Mouse (Mus musculus) layer of hippocampus, adult 11-12 months (tissue): ENCODE data around the gene Rabepk.
"Not testable (repeated sequence)": the region's sequence is repeated elsewhere in the genome, so short reads cannot be mapped to it uniquely, and the experiment has no call there.

ENCODE experiments used
- DNase-seq: peaks from one replicate; pipeline ENCODE4 v3.0.0; 2022; ENCODE audit warnings: low spot score

Rabepk gene

DNA sequence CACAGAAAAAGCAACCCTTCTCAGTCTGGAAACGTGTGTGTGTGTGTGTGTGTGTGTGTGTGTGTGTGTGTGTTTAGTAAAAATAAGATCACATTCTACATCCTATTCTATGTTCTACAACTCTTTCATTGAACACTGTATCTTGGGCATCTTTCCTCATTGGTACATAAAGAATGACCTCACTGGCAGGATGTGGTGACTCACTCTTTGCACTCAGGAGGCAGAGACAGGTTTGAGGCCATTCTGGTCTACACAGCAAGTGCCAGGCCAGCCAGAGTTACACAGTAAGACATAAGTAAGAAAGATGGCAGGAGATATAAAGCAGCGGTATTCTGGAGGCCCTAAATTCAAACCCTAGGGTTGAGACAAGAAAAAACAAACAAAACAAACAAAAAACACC is 36.8 kb downstream of the Rabepk start:
- DNase-seq, result no peak

DNA sequence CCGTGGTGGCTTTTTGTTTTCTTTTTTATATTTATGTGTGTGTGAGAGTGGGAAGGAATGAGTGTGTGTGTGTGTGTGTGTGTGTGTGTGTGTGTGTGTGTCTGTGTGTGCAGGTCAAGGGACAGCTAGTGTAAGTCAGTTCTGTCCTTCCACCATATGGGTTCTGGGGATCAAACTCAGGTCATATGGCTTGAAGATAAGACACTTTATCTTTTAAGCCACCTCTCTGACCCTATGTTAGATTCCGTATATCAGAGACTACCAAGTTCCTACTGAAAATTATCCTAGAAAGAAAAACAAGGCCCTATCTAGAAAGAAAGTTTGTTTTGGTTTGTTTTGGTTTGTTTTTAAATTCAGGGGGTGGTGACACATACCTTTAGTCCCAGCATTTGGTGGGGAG is 37.5 kb downstream of the Rabepk start:
- no peak for DNase-seq

DNA sequence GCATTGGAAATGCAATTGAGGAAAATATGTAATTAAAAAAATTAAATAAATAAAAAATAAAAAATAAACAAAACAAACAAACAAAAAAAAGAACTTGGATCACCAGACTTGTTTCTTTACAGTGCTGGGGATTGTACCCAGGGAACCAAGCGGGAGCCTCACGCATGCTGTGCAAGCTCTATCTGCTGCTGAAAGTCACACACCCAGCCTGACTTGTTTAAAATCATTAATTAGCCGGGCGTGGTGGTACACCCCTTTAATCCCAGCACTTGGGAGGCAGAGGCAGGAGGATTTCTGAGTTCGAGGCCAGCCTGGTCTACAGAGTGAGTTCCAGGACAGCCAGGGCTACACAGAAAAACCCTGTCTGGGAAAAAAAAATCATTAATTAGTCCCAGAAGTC is 38.4 kb downstream of the Rabepk start:
- DNase-seq, result not testable (repeated sequence)

- DNase-seq, result no peak
These were observed 42.4 kb downstream of the Rabepk start for GRCm38 (mm10) chr2:34757341-34757740.

- peak; percentile 21 for DNase-seq
These were observed 45.0 kb downstream of the Rabepk start, which contains the start of gene Gapvd1 for GRCm38 (mm10) chr2:34754551-34755358. Gene Gapvd1 (minus strand): TSS chr2:34755232.

DNA sequence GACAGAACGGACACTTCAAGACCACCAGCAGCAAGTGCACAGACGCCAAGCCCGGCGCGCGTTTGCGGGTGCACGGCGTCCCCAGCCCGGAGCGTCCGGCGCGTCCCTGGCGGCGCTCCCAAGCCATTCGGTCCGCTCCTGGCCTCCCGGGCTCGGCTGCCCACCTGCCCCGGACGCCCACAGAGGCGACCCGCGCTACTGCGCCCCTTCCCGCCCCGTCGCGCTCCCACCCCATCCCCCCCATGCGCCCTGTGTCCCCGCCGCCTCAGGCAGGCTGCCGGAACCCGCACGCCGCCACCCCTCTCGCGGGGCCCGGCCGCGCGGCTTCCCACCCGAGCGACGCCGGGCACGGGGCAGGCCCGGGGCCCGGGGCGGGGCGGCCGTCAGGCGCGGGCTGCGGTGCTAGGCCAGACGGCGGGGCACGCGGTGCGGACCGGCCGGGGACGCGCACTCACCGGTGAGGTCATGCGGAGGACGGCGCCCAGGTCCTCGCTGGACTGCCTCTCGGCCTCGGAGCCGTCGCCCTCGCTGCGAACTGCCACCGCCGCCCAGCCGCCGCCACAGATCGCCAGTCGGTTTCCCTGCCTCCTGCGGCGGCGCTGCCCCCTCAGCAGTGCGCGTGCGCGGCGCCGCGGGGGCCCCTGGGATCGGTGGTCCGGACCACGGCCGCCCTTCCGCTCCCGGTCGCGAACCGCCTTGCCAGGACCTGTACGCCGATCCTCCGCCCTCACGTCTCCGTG is 45.7 kb downstream of the Rabepk start:
- DNase-seq, result peak; percentile 81

- no peak for DNase-seq
These were observed 49.5 kb downstream of the Rabepk start for GRCm38 (mm10) chr2:34750245-34750644.

DNA sequence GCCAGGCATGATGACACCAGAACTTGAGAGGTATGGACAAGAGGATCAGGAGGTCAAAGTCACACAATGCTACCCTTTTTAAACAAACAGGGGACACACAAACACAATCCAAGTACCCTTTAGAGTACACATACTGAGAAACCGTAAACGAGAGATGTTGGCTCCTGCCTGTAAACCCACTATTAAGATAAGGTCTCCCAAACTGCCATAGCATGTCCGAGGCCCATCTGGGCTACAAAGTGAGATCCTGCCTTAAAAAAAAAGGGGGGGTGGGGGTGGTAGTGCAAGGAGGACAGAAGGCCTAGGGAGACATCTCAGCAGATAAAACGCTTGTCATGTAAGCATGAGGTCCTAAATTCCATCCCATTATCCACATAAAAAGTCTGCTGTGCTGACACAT is 51.2 kb downstream of the Rabepk start:
- no peak for DNase-seq

DNA sequence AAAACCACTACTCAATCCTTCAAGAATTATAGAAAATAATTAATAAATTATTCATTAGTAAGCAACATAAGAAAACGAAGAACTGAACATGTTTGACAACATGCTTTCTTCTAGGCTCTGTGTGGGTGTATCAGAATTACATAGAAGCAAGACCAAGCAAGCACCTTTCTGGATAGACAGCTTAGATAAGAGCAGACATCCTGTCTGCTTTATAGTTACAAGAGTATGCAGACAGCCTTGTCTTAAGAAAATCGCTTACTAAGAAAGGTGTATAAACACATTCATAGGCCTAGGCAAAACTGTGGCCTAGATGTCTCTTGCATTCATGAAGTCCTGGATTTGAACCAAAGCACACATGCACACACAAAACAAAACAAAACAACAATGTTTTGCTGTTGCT is 54.0 kb downstream of the Rabepk start:
- no peak for DNase-seq

- DNase-seq, result no peak
These were observed 55.2 kb downstream of the Rabepk start for GRCm38 (mm10) chr2:34744476-34744875.

DNA sequence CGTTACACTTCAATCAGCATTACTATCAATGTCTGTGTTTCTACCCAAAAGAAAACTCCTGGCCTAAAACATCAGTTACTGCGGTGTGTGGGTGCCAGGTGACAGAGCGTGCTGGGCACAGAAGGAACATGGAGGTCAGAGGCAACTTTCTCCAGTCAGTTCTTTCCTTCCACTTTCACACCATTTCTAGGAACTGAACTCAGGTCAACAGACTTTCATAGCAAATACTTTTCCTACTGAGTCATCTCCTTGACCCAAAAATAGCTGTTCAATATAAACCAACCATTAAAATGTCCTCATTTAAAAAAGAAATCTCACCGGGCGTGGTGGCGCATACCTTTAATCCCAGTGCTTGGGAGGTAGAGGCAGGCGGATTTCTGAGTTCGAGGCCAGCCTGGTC is 57.0 kb downstream of the Rabepk start:
- DNase-seq, result no peak

- no peak for DNase-seq
These were observed 58.1 kb downstream of the Rabepk start for GRCm38 (mm10) chr2:34741390-34742159.

- no peak for DNase-seq
These were observed 59.9 kb downstream of the Rabepk start for GRCm38 (mm10) chr2:34739684-34740391.

DNA sequence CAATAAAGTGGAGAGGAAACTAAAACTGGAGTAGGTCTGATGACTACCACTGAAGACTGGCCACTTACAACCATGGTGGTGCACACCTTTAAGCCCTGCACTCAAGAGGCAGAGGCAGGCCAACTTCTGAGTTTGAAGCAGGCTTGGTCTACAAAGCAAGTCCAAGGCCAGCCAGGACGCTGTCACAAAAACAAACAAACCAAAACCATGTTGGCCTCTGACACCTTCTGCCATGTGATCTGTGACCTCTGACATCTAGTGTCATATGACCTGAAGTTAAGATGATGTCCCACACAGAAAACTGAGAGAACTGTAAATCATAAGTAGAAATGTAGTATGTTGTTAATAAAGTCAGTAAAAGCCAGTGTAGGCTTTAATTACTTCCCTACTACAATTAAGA is 61.8 kb downstream of the Rabepk start:
- DNase-seq, result no peak

- no peak for DNase-seq
These were observed 63.1 kb downstream of the Rabepk start for GRCm38 (mm10) chr2:34736626-34737025.
